Mouse (Mus musculus) ovary, adult 2 months (tissue): ENCODE data around the gene Gpr141. TPM values are rescaled to one million over a fixed set of nuclear protein-coding genes. Genes with fewer than 3 reads are reported as not detected.

Source experiments
- polyA plus RNA-seq: library from polyadenylated mRNA; depleted of rRNA; stranded (reverse); fragments of >200 nt; gene quantifications from 2 replicates; pipeline ENCODE4 v1.2.3, GENCODE M21; 2012; rRNA removed

The Gpr141 gene
- 0.31 and 0.62 TPM in 2 replicates for polyA plus RNA-seq

DNA sequence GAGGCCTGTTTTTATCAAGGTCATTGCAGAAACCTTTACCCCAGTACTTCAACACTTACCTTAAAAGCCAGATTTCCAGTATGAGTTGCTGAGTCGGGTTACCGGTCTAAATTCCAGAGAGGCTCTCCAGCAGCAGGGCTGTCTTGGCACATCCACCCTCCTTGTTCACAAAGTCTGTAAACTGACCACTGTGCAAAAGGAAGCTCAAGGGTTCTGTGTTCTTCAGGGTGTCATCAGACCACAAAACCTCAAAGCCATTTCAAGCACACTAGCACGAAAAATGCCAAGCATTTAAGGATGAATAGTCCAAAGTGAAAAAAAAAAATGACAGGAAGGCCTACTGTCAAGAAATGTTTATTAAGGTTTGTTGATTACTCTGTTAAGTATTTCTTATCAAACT is at the start of gene Gpr141:
Gpr141 (minus strand) TSS at position 187 of the 400 bp plus-strand sequence.

Other genes starting within 250 kb of the Gpr141 start
- gene Epdr1, start 204.3 kb downstream of the Gpr141 start, polyA plus RNA-seq: 155 and 204 TPM in 2 replicates
- gene Sfrp4, start 201.2 kb downstream of the Gpr141 start, polyA plus RNA-seq: 786 and 1,058 TPM in 2 replicates
- not detected in 2 replicates for gene Nme8, start 126.5 kb downstream of the Gpr141 start, polyA plus RNA-seq